16 mouse cellular contexts compared by ENCODE assay signal in the genomic region with DNA sequence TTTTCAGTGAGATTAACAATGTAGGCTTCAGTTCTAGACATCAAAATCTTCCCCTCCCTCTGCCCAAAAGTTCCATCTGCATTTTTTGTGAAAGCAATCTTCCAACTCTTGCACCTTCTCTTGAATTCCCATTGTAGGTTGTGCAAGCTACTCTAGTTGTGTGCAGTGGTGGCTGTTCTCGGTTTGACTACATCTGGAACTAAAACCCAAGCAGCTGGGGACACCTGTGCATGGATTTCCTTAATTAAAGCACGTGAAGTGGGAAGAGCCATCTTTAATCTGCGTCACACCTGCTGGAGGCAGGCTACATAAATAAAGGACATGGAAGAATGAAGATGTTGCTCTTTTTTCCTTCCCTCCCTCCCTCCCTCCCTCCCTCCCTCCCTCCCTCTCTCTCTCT.
"Had no signal": no experiment of that assay in that cellular context is flagged by ENCODE, and none has a peak within 500 bp of the region (broad histone marks: within the 10 kb centered on the region; RNA-seq: fewer than 3 reads in every experiment).

No protein-coding gene starts in this region.

- H3K9me3 ChIP-seq: neural tube, embryonic 13.5 days; neural tube, embryonic 15.5 days; stomach, embryonic 15.5 days had no signal

- H3K9ac ChIP-seq: neural tube, embryonic 13.5 days; neural tube, embryonic 15.5 days; stomach, embryonic 15.5 days had no signal

- DNase-seq: retina, postnatal 1 day; right cerebral cortex, adult 18-20 months; right cerebral cortex, postnatal 14 days; right cerebral cortex, postnatal 25 days; right cerebral cortex, postnatal 4 days; spleen, adult 18-20 months; thymus, adult 18-20 months; thymus, adult 2 months; thymus, postnatal 14 days; thymus, postnatal 25 days; thymus, postnatal 36 days; thymus, postnatal 4 days had no signal

- H3K36me3 ChIP-seq: neural tube, embryonic 13.5 days; neural tube, embryonic 15.5 days; stomach, embryonic 15.5 days had no signal

- H3K4me1 ChIP-seq: neural tube, embryonic 13.5 days; neural tube, embryonic 15.5 days; stomach, embryonic 15.5 days had no signal

- H3K27ac ChIP-seq: neural tube, embryonic 13.5 days; neural tube, embryonic 15.5 days; stomach, embryonic 15.5 days; stomach, postnatal 0 days had no signal

- H3K27me3 ChIP-seq: neural tube, embryonic 13.5 days; neural tube, embryonic 15.5 days; stomach, embryonic 15.5 days had no signal

- H3K4me2 ChIP-seq: neural tube, embryonic 13.5 days; neural tube, embryonic 15.5 days; stomach, embryonic 15.5 days had no signal

- H3K4me3 ChIP-seq: neural tube, embryonic 13.5 days; neural tube, embryonic 15.5 days; stomach, embryonic 15.5 days had no signal
